Mouse (Mus musculus) thymus, adult 2 months (tissue): Measurements from ENCODE around the gene Dcakd.

Experiments
- CTCF ChIP-seq: fragments of 200-500 bp; IDR thresholded peaks from 2 replicates; pipeline ENCODE4 v1.5.1; 2012; ENCODE audit warnings: mild to moderate bottlenecking, control low read depth, low read length, moderate library complexity, borderline replicate concordance; ENCODE audit not compliant: control insufficient read depth, poor library complexity, insufficient read depth; ENCODE audit errors: extremely low read depth
- POLR2A ChIP-seq: fragments of 200-500 bp; IDR thresholded peaks from 2 replicates; pipeline ENCODE4 v1.6.1; 2012; ENCODE audit warnings: mild to moderate bottlenecking, low read length, control low read depth, moderate library complexity; ENCODE audit not compliant: control insufficient read depth, poor library complexity, insufficient read depth; ENCODE audit errors: extremely low read depth

GRCm38 (mm10) chr11:103009208-103009607 is 18.9 kb downstream of the Dcakd start:
- TF ChIP-seq CTCF (no peak), POLR2A (no peak)
